Mouse (Mus musculus) small intestine, adult 2 months (tissue): Measurements from ENCODE around the gene Ntrk3. TPM values are rescaled to one million over a fixed set of nuclear protein-coding genes. Genes with fewer than 3 reads are reported as not detected.

Experiments used
- H3K27ac ChIP-seq: fragments of 200-500 bp; 2 replicates; pipeline ENCODE4 v1.5.1; 2012; ENCODE audit warnings: low read depth, low read length, control low read depth, inconsistent platforms; ENCODE audit not compliant: insufficient read depth
- H3K27me3 ChIP-seq: fragments of 200-500 bp; 2 replicates; pipeline ENCODE4 v1.6.1; 2012; ENCODE audit warnings: mild to moderate bottlenecking, moderate library complexity, low read length, inconsistent platforms; ENCODE audit not compliant: control insufficient read depth, insufficient read depth
- H3K36me3 ChIP-seq: fragments of 200-500 bp; 2 replicates; pipeline ENCODE4 v1.6.1; 2012; ENCODE audit warnings: mild to moderate bottlenecking, low read length, control low read depth, inconsistent platforms; ENCODE audit not compliant: control insufficient read depth, insufficient read depth
- H3K4me1 ChIP-seq: fragments of 200-500 bp; 2 replicates; pipeline ENCODE4 v1.6.1; 2012; ENCODE audit warnings: low read length, inconsistent platforms, mixed read lengths; ENCODE audit not compliant: control insufficient read depth, insufficient read depth, insufficient read length
- H3K4me3 ChIP-seq: fragments of 200-500 bp; 2 replicates; pipeline ENCODE4 v1.5.1; 2012; ENCODE audit warnings: low read depth, mild to moderate bottlenecking, control low read depth, inconsistent platforms, low read length, moderate library complexity
- CTCF ChIP-seq: fragments of 200-500 bp; IDR thresholded peaks from 2 replicates; pipeline ENCODE4 v1.5.1; 2012; ENCODE audit warnings: low read depth, mild to moderate bottlenecking, control low read depth, inconsistent platforms, low read length, moderate library complexity, mixed read lengths; ENCODE audit not compliant: insufficient replicate concordance, insufficient read length; ENCODE audit errors: extremely low read depth
- POLR2A ChIP-seq: fragments of 200-500 bp; IDR thresholded peaks from 2 replicates; pipeline ENCODE4 v1.6.1; 2012; ENCODE audit warnings: low read depth, mild to moderate bottlenecking, control low read depth, inconsistent platforms, low read length, moderate library complexity
- WGBS: fragments of 180-500 bp; shearing (Covaris S2); methylation state at CpG from one replicate; pipeline ENCODE4 v1.1.7; 2018; 5-methylcytosine and 5-hydroxymethylcytosine counted together
- polyA plus RNA-seq: library from polyadenylated mRNA; depleted of rRNA; stranded (reverse); fragments of >200 nt; gene quantifications from 2 replicates; pipeline ENCODE4 v1.2.3, GENCODE M21; 2012

Ntrk3 gene
- polyA plus RNA-seq, 1 experiment = 0.61 TPM

DNA sequence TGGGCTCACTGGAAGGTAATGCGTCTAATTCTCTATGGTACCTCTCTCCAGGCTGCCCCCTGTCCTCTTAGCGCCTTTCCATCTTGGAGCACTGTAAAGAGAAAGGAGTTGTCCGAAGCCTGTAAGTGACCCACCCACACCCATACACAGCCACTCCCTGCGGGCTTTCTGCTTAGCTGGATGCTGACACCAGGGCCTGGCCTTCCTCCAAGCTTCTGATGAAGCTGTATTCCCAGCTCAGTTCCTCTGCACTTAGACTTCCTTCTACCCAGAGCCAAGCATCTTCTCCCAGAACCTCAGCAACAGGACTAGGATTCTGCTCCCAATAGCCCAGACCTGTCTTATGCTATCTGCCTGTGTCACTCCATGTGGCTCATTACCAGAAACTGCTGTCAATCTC is 114.1 kb downstream of the Ntrk3 start:
- Histone ChIP-seq H3K4me3 (no peak overlapping the region), H3K4me1 (no peaks in the 10 kb centered on the region), H3K27me3 (no peaks in the 10 kb centered on the region), H3K36me3 (no peaks in the 10 kb centered on the region), H3K27ac (no peak overlapping the region)
- WGBS = 59% methylated on average over 4 of the region's 4 CpGs
- TF ChIP-seq POLR2A (no peak), CTCF (no peak)

DNA sequence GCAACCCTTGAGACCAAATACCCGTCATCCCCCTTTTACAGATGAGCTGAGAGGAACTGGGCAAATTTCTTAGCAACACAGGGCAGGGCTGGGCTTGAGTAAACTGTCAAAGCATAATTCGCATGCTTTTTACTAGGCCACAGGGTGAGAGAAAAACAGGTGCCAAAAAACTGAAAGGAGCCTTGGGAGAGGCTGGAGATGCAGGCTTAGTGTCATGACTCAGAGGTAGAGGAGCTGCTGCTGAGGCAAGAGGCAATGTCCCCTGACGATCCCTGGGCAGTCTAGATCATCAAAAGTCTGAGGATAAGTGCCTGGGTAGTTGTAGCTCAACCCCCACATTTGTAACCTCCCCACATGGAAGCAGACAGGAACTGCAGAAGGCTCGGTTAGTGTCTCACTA is 116.7 kb downstream of the Ntrk3 start:
- no peaks in the 10 kb centered on the region for H3K4me1 ChIP-seq
- TF ChIP-seq CTCF (no peak), POLR2A (no peak)
- H3K36me3 ChIP-seq = no peaks in the 10 kb centered on the region
- no peak overlapping the region for H3K4me3 ChIP-seq
- H3K27ac ChIP-seq = no peak overlapping the region
- no peaks in the 10 kb centered on the region for H3K27me3 ChIP-seq
- WGBS = 24% methylated on average over 4 of the region's 4 CpGs

DNA sequence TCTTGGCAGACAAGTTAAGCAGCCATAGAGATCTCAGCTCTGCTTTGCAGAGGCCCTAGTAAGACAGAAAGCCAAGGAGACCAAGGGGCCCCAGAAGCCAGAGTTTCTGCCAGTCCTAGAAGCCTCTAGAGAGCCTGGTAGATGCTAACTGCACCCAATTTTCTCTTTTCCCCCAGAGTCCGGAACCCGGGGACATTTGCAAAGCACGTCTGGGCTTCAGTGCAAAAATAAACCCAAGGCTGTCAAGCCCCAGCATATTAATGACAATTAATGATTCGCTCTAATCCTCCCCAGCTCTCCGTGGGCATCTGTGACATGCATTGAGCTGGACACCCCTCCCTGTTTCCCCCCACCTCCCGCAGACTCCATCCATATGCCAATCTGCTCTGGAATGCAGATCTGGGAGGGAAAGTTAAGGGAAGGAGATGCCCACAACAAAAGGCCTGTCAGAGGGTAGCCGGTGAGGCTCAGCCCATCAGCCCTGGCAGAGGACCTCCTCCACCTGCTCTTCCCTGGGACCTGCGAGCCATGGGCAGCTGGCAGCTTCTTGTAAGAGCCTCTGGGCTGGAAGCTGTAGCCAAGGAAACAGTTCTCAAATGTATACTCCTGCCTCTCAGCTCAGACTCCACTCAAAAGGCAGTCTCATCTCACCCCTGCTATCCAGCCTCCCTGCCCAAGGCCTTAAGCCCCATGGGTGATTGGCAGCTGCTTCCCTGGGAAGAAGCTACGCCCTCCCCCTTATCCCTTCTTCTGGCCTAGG is 117.8 kb downstream of the Ntrk3 start:
- Histone ChIP-seq H3K4me1 (no peaks in the 10 kb centered on the region), H3K27ac (no peak overlapping the region), H3K36me3 (no peaks in the 10 kb centered on the region), H3K27me3 (no peaks in the 10 kb centered on the region), H3K4me3 (no peak overlapping the region)
- TF ChIP-seq CTCF (no peak), POLR2A (no peak)
- WGBS = 71% methylated on average over 9 of the region's 9 CpGs

DNA sequence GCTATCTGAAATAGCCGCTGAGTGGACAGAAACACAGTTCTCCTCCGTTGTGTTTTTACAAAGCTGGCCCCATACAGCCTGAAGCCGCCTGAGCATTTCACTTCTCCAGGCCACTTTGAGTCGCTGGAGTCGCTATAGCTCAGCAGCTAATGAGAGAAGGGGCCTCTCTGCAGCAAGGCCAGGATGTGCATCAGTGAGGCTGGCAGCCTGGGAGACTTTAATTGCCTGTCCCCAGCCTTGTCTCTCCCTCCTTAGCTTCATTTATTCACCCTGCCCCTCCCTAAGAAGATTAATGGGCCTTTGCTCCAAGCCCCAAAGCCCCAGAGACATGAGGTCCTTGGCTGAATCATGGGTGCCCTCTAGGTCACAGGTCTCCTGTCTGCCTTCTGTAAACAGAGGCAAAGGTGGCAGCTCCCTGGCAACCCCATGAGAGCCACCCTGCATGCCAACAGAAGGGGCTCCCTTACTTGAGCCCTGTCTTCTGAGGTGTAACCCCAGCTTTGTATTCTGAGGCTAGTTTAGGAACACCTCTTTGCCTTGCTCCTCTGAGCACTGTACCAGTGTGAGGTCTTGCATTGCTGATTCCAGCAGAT is 132.2 kb downstream of the Ntrk3 start:
- Histone ChIP-seq H3K36me3 (no peaks in the 10 kb centered on the region), H3K4me1 (no peaks in the 10 kb centered on the region), H3K4me3 (no peak overlapping the region), H3K27ac (no peak overlapping the region), H3K27me3 (no peaks in the 10 kb centered on the region)
- 49% methylated on average over 5 of the region's 5 CpGs for WGBS
- TF ChIP-seq CTCF (no peak), POLR2A (no peak)

DNA sequence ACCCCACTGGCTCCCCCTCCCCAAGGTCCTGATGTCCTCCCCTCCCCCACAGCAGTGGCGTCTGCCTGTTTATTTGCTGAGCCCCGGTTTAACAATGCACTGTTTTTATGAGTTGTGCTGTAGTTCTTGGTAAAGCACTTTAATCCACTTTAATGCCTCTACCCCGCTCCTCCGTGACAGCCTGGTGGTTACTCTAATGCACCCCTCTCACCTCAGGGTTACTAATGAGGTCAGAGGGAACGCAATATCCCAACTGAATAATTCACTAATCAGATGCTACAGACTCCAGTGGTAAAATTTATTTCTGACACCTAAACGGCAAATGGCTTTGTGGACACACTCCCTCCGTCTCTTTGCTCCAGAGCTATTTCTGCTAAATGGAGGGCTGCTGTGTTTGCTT is 133.9 kb downstream of the Ntrk3 start:
- H3K4me3 ChIP-seq = no peak overlapping the region
- no peaks in the 10 kb centered on the region for H3K27me3 ChIP-seq
- no peak overlapping the region for H3K27ac ChIP-seq
- no peaks in the 10 kb centered on the region for H3K36me3 ChIP-seq
- WGBS = 17% methylated on average over 7 of the region's 7 CpGs
- H3K4me1 ChIP-seq = no peaks in the 10 kb centered on the region
- TF ChIP-seq POLR2A (no peak), CTCF (no peak)

DNA sequence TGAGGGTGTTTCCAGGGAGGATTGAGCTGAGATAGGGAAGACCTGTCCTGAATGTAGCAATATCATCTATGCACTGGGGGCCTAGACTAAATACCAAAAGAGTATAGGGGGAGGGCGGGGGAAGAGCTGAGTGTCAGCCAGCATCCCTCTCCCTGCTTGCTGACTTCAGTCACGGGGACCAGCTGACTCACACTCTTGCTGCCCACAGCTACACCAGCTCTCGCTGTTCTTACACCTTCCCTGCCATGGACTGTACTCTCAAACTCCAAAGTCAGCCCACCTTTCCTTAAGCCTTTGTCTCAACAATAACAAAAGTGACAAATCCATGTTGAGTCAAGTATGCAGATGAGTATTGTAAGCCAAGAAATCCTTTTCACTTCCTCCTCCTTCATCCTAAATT is 136.0 kb downstream of the Ntrk3 start:
- H3K4me1 ChIP-seq = no peaks in the 10 kb centered on the region
- 72% methylated on average over 3 of the region's 3 CpGs for WGBS
- TF ChIP-seq CTCF (no peak), POLR2A (no peak)
- no peak overlapping the region for H3K27ac ChIP-seq
- H3K4me3 ChIP-seq = no peak overlapping the region
- H3K27me3 ChIP-seq = no peaks in the 10 kb centered on the region
- H3K36me3 ChIP-seq = no peaks in the 10 kb centered on the region

DNA sequence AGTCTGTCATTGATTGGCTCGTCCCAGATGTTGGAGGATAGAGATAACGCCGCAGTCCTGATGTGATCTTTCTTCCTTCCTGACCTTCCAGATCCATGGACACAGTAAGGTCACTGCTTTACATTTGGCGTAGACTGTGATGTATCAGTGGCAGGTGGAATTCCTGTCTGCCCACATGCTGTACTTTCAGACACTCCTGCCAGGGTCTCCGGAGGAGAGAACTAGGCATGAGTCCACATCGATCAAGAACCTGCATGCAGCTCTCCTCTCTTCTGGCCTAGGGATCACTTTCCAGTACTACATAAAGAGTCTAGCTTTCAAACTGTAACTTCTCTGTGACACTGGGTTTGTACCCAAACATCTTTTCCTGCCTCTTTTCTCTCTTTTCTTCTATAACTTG is 136.9 kb downstream of the Ntrk3 start:
- H3K4me3 ChIP-seq = no peak overlapping the region
- no peaks in the 10 kb centered on the region for H3K4me1 ChIP-seq
- no peaks in the 10 kb centered on the region for H3K36me3 ChIP-seq
- H3K27me3 ChIP-seq = no peaks in the 10 kb centered on the region
- TF ChIP-seq CTCF = no peak
- no peak for TF ChIP-seq POLR2A
- 80% methylated on average over 6 of the region's 6 CpGs for WGBS
- H3K27ac ChIP-seq = no peak overlapping the region
